Comparison of ENCODE assay signal across 8 mouse cellular contexts in genomic region chr19:42780156-42780538, GRCm38 (mm10). TPM values are rescaled to one million over a fixed set of nuclear protein-coding genes. Genes with fewer than 3 reads are reported as not detected.
DNase-seq lines count a peak whose midpoint lies in the region; ATAC-seq and TF ChIP-seq lines count a peak whose summit lies in the region.
"Not testable (repeated sequence)": the region's sequence is repeated elsewhere in the genome, so short reads cannot be mapped to it uniquely, and the experiment has no call there.

No protein-coding gene starts in this region.

- peak overlapping the region; percentile 62 for H3K4me3 ChIP-seq in embryonic facial prominence, embryonic 11.5 days (ENCODE audit: low read depth, low read length)
- H3K4me3 ChIP-seq in forebrain, postnatal 0 days (ENCODE audit: low read depth, low read length), result peak overlapping the region; percentile 48
- H3K4me3 ChIP-seq in hindbrain, embryonic 13.5 days, result peak overlapping the region; percentile 61
- peak overlapping the region; percentile 45 for H3K4me3 ChIP-seq in kidney, postnatal 0 days (replicated peaks; ENCODE audit: low read depth, low read length)
- H3K4me3 ChIP-seq in liver, embryonic 15.5 days (replicated peaks), result peak overlapping the region; percentile 72
- H3K4me3 ChIP-seq in midbrain, embryonic 13.5 days (replicated peaks), result peak overlapping the region; percentile 54
- H3K4me3 ChIP-seq in stomach, embryonic 14.5 days (ENCODE audit: low read depth, low read length), result peak overlapping the region; percentile 54

- 50% methylated on average over 7 of the region's 7 CpGs for WGBS in embryonic facial prominence, embryonic 11.5 days
- WGBS in forebrain, postnatal 0 days, result 47% methylated on average over 7 of the region's 7 CpGs
- 57% methylated on average over 7 of the region's 7 CpGs for WGBS in hindbrain, embryonic 13.5 days
- 53% methylated on average over 7 of the region's 7 CpGs for WGBS in kidney, postnatal 0 days
- 40% methylated on average over 7 of the region's 7 CpGs for WGBS in liver, embryonic 15.5 days (ENCODE audit: insufficient replicate concordance)
- 52% methylated on average over 7 of the region's 7 CpGs for WGBS in midbrain, embryonic 13.5 days
- WGBS in stomach, embryonic 14.5 days, result 48% methylated on average over 7 of the region's 7 CpGs

- TF ChIP-seq CTCF in forebrain, postnatal 0 days (IDR thresholded peaks at IDR 0.05; ENCODE audit: low read depth), result not testable (repeated sequence)
- 0 out of 2 replicates have a peak, but pooled peaks have one; percentile 9 for TF ChIP-seq CTCF in kidney, postnatal 0 days (IDR thresholded peaks at IDR 0.05; ENCODE audit: low read depth)

- H3K27me3 ChIP-seq in embryonic facial prominence, embryonic 11.5 days (ENCODE audit: control insufficient read depth, insufficient read depth, low read length); forebrain, postnatal 0 days (ENCODE audit: insufficient read depth, low read length); hindbrain, embryonic 13.5 days; kidney, postnatal 0 days (ENCODE audit: insufficient read depth, low read length); liver, embryonic 15.5 days; midbrain, embryonic 13.5 days; stomach, embryonic 14.5 days (ENCODE audit: control insufficient read depth, insufficient read depth, low read length): not testable (repeated sequence)

- DNase-seq in ES-CJ7 (ENCODE audit: low read depth, low spot score), result peak; percentile 67
- peak; percentile 14 for DNase-seq in embryonic facial prominence, embryonic 11.5 days (ENCODE audit: low spot score)
- not testable (repeated sequence) for DNase-seq in forebrain, postnatal 0 days; kidney, postnatal 0 days (ENCODE audit: low spot score)

- H3K9me3 ChIP-seq in embryonic facial prominence, embryonic 11.5 days (replicated peaks; ENCODE audit: control insufficient read depth, low read length); forebrain, postnatal 0 days (ENCODE audit: low read length); hindbrain, embryonic 13.5 days; kidney, postnatal 0 days (replicated peaks; ENCODE audit: low read length); liver, embryonic 15.5 days (replicated peaks); midbrain, embryonic 13.5 days; stomach, embryonic 14.5 days (ENCODE audit: control insufficient read depth, low read depth, low read length): not testable (repeated sequence)

- H3K36me3 ChIP-seq in embryonic facial prominence, embryonic 11.5 days (replicated peaks; ENCODE audit: control insufficient read depth, insufficient read depth, low read depth, low read length); forebrain, postnatal 0 days (ENCODE audit: insufficient read depth); hindbrain, embryonic 13.5 days; kidney, postnatal 0 days (ENCODE audit: insufficient read depth, low read length); liver, embryonic 15.5 days (replicated peaks); midbrain, embryonic 13.5 days; stomach, embryonic 14.5 days (ENCODE audit: control insufficient read depth, insufficient read depth, low read length): not testable (repeated sequence)

- H3K4me2 ChIP-seq in embryonic facial prominence, embryonic 11.5 days (ENCODE audit: low read depth, low read length), result peak overlapping the region; percentile 61
- peak overlapping the region; percentile 59 for H3K4me2 ChIP-seq in forebrain, postnatal 0 days (ENCODE audit: low read depth)
- peak overlapping the region; percentile 59 for H3K4me2 ChIP-seq in hindbrain, embryonic 13.5 days
- peak overlapping the region; percentile 53 for H3K4me2 ChIP-seq in kidney, postnatal 0 days (ENCODE audit: low read length)
- H3K4me2 ChIP-seq in liver, embryonic 15.5 days, result peak overlapping the region; percentile 86
- H3K4me2 ChIP-seq in midbrain, embryonic 13.5 days (replicated peaks), result peak overlapping the region; percentile 62
- peak overlapping the region; percentile 75 for H3K4me2 ChIP-seq in stomach, embryonic 14.5 days (replicated peaks; ENCODE audit: low read depth, low read length)

- H3K27ac ChIP-seq in embryonic facial prominence, embryonic 11.5 days (replicated peaks; ENCODE audit: low read depth, low read length), result peak overlapping the region; percentile 16; the same call in 1 of the 2 replicates
- peak overlapping the region; percentile 89 for H3K27ac ChIP-seq in forebrain, postnatal 0 days (ENCODE audit: low read depth, low read length)
- H3K27ac ChIP-seq in hindbrain, embryonic 13.5 days, result peak overlapping the region; percentile 91
- peak overlapping the region; percentile 72 for H3K27ac ChIP-seq in kidney, postnatal 0 days
- peak overlapping the region; percentile 66; the same call in 1 of the 2 replicates for H3K27ac ChIP-seq in liver, embryonic 15.5 days (replicated peaks)
- peak overlapping the region; percentile 80 for H3K27ac ChIP-seq in midbrain, embryonic 13.5 days
- H3K27ac ChIP-seq in stomach, embryonic 14.5 days (ENCODE audit: low read length), result peak overlapping the region; percentile 85

- not testable (repeated sequence) for ATAC-seq in embryonic facial prominence, embryonic 11.5 days (replicated peaks; ENCODE audit: insufficient number of reproducible peaks, low FRiP score, low TSS enrichment, low read depth); forebrain, postnatal 0 days; hindbrain, embryonic 13.5 days (ENCODE audit: low FRiP score); kidney, postnatal 0 days (replicated peaks; ENCODE audit: low FRiP score, low read depth); liver, embryonic 15.5 days (ENCODE audit: insufficient read depth); midbrain, embryonic 13.5 days; stomach, embryonic 14.5 days (ENCODE audit: insufficient number of reproducible peaks, insufficient read depth, low FRiP score, low read depth)

- peak overlapping the region; percentile 68 for H3K9ac ChIP-seq in embryonic facial prominence, embryonic 11.5 days (replicated peaks; ENCODE audit: low read length)
- peak overlapping the region; percentile 64 for H3K9ac ChIP-seq in forebrain, postnatal 0 days
- H3K9ac ChIP-seq in hindbrain, embryonic 13.5 days, result peak overlapping the region; percentile 74
- peak overlapping the region; percentile 55 for H3K9ac ChIP-seq in kidney, postnatal 0 days (ENCODE audit: low read depth, low read length)
- peak overlapping the region; percentile 65 for H3K9ac ChIP-seq in liver, embryonic 15.5 days
- peak overlapping the region; percentile 62 for H3K9ac ChIP-seq in midbrain, embryonic 13.5 days (replicated peaks)
- H3K9ac ChIP-seq in stomach, embryonic 14.5 days (replicated peaks; ENCODE audit: low read depth, low read length), result peak overlapping the region; percentile 42

- H3K4me1 ChIP-seq in embryonic facial prominence, embryonic 11.5 days (ENCODE audit: control insufficient read depth, insufficient read depth, low read length); forebrain, postnatal 0 days (ENCODE audit: insufficient read depth); kidney, postnatal 0 days (replicated peaks; ENCODE audit: insufficient read depth, low read length); stomach, embryonic 14.5 days (ENCODE audit: control insufficient read depth, insufficient read depth, low read length): not testable (repeated sequence)
- peaks cover 11% of the 10 kb centered on the region for H3K4me1 ChIP-seq in hindbrain, embryonic 13.5 days (replicated peaks)
- H3K4me1 ChIP-seq in liver, embryonic 15.5 days (replicated peaks), result peaks cover 20% of the 10 kb centered on the region
- peaks cover 12% of the 10 kb centered on the region; the same call in 1 of the 2 replicates for H3K4me1 ChIP-seq in midbrain, embryonic 13.5 days (replicated peaks)

RNA-seq across cellular contexts. Expression of gene Hps1, which starts 0.4 kb away (rescaled TPM):
- polyA plus RNA-seq in embryonic facial prominence, embryonic 11.5 days (2014; fragmentation: Nextera tagmentation; extraction: Ambion mirVana), result 7.5 and 10.3 TPM in 2 replicates
- 12.5 and 25.2 TPM in 2 replicates for total RNA-seq in forebrain, postnatal 0 days (2014; rRNA removed)
- polyA plus RNA-seq in forebrain, postnatal 0 days (2015; fragmentation: Nextera tagmentation; extraction: Ambion mirVana), result 12.6 and 14.3 TPM in 2 replicates
- 11.4 and 12.2 TPM in 2 replicates for polyA plus RNA-seq in hindbrain, embryonic 13.5 days (2015; fragmentation: Nextera tagmentation; extraction: Ambion mirVana)
- polyA plus RNA-seq in kidney, postnatal 0 days (2015; fragmentation: Nextera tagmentation; extraction: Ambion mirVana), result 12.9 and 13.8 TPM in 2 replicates
- polyA plus RNA-seq in liver, embryonic 15.5 days (2015; fragmentation: Nextera tagmentation; extraction: Ambion mirVana), result 7.1 and 7.4 TPM in 2 replicates
- 11.8 and 13.7 TPM in 2 replicates for polyA plus RNA-seq in midbrain, embryonic 13.5 days (2015; fragmentation: Nextera tagmentation; extraction: Ambion mirVana)
- polyA plus RNA-seq in stomach, embryonic 14.5 days (2014; fragmentation: Nextera tagmentation; extraction: Ambion mirVana), result 13.2 and 14.3 TPM in 2 replicates

RNA-seq across cellular contexts. Expression of gene Pyroxd2, which starts 27.6 kb away (rescaled TPM):
- polyA plus RNA-seq in embryonic facial prominence, embryonic 11.5 days (2014; fragmentation: Nextera tagmentation; extraction: Ambion mirVana), result 0.52 and 0.53 TPM in 2 replicates
- total RNA-seq in forebrain, postnatal 0 days (2014; rRNA removed), result 1.3 and 2.6 TPM in 2 replicates
- polyA plus RNA-seq in forebrain, postnatal 0 days (2015; fragmentation: Nextera tagmentation; extraction: Ambion mirVana), result 1.8 and 2.7 TPM in 2 replicates
- polyA plus RNA-seq in hindbrain, embryonic 13.5 days (2015; fragmentation: Nextera tagmentation; extraction: Ambion mirVana), result 1.7 and 2.2 TPM in 2 replicates
- polyA plus RNA-seq in kidney, postnatal 0 days (2015; fragmentation: Nextera tagmentation; extraction: Ambion mirVana), result 11.0 and 14.2 TPM in 2 replicates
- 3.5 and 4.2 TPM in 2 replicates for polyA plus RNA-seq in liver, embryonic 15.5 days (2015; fragmentation: Nextera tagmentation; extraction: Ambion mirVana)
- 1.5 and 1.6 TPM in 2 replicates for polyA plus RNA-seq in midbrain, embryonic 13.5 days (2015; fragmentation: Nextera tagmentation; extraction: Ambion mirVana)
- polyA plus RNA-seq in stomach, embryonic 14.5 days (2014; fragmentation: Nextera tagmentation; extraction: Ambion mirVana), result 2.8 and 3.1 TPM in 2 replicates

Comparison
In these comparisons a context has a peak if more than half of its experiments do, and no peak if none do; other contexts are left out.
1. H3K27ac ChIP-seq: peak in every context shown above with its lines; median percentile 91 in hindbrain, embryonic 13.5 days; 89 in forebrain, postnatal 0 days; 85 in stomach, embryonic 14.5 days; 80 in midbrain, embryonic 13.5 days; 72 in kidney, postnatal 0 days; 66 in liver, embryonic 15.5 days; 16 in embryonic facial prominence, embryonic 11.5 days.